Mouse (Mus musculus) lung, adult 2 months (tissue): ENCODE data around the gene Ctso.

Experiments
- CTCF ChIP-seq: fragments of 200-500 bp; IDR thresholded peaks from 2 replicates; pipeline ENCODE4 v1.5.1; 2011; ENCODE audit warnings: mild to moderate bottlenecking, low read length, control low read depth; ENCODE audit not compliant: insufficient read depth
- POLR2A ChIP-seq: fragments of 200-500 bp; IDR thresholded peaks from 2 replicates; pipeline ENCODE4 v1.6.1; 2011; ENCODE audit warnings: low read depth, mild to moderate bottlenecking, control low read depth, low read length, borderline replicate concordance; ENCODE audit errors: extremely low read depth

DNA sequence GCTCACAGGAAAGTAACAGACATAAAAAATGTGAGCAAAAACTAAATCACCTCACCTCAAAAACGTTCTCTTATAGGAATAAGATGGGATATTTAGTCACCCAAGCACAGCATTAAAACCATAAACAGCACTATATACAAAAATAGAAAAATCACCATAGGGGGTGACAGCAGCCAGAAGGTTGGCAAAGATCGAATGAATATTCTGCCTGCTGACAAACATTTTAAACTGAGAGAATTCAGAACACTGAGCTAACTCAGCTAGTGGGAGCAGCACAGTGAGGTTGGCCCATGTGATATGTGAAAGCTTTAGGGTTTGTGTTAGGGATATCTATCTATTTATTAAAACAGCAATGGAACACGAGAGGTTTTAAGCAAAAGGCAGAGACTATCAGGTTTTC, 32.2 kb downstream of the Ctso start:
- TF ChIP-seq CTCF (no peak), POLR2A (no peak)
